Mouse (Mus musculus) lung, postnatal 14 days (tissue): ENCODE data around the gene Tmc3.
A peak's percentile ranks its signal among the peaks of the same experiment; 100 is the strongest.

Experiments used
- DNase-seq: peaks from one replicate; pipeline ENCODE4 v3.0.0; 2021

The Tmc3 gene

DNA sequence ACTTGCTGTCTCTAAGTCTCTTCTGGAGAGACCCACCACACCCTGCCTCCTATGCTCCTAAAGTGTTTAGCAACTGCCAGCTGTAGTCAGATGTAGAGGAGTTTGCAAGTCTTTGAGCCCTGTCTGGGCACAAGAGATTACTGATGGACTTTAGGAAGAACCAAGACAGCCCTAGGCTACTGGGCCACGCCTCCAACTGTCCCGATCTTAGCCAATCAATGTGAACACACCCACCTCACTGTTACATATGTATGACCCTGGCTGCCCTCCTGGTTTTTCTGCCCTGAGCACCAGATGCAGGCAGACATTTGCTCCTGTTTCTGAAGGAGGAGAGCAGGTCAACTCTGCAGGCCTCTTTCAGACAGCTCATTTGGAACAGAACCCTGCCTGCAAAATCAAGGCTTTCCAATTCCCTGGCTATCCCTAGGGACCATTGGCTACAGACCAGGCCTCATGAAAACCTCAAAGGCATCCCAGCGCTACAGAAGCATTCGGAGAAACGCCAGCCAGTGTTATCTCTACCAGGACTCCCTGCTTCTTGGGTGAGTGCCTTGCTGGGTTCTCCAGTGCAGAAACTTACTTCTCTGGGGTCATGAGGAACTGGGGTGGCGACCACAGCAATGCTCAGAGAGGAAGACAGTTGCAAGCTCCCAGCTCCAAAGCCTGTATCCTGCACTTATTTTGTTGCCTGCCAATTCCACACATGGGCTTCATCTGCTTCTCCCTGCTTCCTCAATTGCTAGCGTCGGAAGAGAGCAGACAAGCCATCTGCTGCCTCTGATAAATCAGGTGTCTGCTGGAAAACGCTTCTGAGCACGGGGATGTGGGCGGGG, at the start of gene Tmc3:
Gene Tmc3, plus strand, starts transcription at position 289 of the 833 bp plus-strand sequence.
- DNase-seq, result peak; percentile 12

DNA sequence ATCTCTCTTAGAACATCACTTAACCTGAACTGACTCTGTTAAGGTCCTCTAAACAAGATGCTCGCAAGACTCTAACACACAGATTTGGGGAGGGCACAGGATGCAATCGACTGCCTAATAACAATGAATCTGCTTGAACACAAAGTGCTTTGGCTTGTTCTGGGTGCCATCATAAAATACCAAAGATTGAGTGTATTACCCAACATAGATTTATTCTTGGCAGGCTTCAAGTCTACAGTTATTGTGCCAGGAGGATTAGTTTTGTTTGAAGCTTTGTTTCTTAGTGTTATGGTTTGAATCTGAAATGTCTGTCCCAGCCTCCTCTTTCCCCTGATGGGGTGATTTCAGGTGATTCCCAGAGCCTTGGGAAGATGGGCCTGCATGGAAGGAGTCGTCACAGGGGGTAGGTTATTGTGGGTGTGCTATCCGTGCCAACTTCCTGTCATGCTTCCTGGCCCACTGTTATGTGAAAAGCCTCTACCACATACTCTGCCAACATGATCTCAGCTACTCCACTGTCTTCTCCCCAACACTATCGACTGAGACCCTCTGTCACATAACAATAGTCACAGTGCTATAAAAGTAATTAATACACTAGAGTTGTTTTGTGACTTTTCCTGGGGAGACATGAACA, 43.1 kb upstream of the Tmc3 start:
- DNase-seq, result no peak

DNA sequence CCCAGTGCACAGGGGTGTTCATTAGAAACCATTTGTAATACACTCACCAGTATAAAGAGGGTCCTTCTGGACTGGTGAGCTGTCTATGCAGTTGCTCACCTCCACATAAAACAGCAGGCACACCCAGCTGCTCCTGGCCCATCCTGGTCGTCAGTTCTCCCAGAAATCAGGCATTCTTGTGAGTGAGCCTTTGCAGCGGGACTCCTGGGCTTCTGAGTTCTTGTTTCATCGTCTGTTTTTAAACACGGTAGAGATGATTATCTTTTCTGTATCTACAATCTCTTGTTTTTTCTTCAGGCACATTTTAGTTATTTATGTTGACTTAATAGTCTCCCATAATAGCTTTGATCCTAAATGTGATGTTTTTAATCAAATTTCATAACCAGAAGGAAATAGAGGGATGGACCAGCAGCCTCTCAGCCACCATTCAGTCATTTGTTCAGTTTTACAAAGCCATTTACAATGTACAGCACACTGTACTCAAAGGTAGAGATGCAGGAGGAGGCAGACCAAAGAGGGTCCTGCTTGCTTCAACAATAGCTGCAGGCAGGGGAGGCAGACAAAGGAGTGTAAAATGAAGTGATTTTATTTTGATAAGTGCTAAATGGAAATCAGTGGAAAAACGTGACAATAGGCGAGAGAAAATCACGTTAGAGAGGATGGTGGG, 35.9 kb upstream of the Tmc3 start:
- DNase-seq, result no peak

DNA sequence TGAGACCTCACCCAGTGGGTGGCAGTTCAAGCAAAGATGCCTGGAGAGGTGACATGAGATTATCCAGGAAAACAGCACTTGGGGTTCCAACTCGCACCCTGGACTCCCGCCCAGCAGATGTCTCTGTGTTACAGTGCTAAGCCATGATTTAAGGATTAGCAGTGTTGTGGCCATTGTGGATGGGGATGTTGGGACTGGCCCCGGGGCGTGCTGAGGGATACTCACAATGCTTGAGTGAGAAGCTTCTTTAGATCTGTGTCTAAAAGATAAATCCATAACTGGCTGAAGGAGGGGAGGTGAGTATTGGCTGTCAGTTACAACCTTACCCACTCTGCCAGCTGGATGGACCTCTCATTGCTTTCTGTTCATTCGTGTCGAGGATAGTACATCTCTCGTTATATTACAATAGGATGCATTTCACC, 35.4 kb upstream of the Tmc3 start:
- no peak for DNase-seq

DNA sequence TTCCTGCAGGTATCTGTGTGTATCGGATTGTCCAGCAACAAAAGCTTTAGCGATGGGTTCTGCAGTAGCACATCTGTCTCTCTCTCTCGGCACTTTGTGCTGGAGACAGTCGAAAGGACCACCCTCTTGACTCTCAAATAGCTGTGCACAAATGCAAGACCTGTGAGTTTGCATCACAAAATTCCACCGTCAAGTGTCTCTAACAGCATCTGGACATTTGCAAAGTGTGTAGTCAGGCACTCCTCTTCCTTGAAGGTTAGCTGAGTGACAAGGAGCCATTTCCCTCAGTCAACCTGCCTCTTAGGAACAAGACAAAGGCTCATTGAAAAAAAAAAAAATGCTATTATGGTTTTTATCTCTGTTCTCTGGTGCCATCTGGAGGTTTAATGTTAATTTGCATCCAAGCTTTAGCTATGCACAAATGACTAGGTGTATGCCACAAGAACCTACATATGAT, 34.7 kb upstream of the Tmc3 start:
- DNase-seq, result peak; percentile 50

DNA sequence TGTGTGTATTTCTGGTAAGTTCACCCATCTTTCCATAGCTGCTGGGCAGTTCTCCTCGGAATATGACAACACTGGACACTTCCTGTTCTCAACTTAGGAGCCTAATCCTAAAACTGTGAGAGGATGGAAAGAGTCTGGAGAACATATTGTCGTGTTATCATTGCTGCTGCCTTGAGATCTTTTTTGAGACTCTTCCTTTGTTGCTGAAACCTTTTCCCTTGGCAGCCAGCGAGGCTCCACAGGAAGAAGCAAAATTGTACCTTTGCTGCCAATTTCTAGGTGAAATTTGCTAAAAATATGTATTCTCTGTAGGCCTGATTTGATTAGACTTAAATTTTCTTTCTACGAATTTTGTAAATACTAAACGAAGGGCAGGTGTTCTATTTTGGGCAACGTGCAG, 30.2 kb upstream of the Tmc3 start:
- DNase-seq, result no peak

DNA sequence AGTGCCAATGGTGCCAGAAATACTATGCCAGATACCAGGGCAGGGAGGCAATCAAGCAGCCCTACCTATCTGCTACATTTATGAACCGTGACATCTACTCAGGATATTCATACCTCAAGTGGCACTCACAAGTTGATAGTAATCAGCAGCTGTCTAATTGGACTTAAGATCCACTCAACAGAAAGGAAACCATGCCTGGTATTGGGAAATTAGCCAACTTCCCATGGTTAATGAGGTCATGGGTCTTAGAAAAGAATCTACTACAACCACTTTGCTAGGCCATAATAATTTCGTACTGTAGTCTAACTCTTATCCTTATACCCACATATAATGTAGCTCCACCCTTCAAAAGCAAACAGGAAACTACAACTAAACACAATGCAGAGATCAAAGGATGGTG, 28.2 kb upstream of the Tmc3 start:
- DNase-seq, result no peak

DNA sequence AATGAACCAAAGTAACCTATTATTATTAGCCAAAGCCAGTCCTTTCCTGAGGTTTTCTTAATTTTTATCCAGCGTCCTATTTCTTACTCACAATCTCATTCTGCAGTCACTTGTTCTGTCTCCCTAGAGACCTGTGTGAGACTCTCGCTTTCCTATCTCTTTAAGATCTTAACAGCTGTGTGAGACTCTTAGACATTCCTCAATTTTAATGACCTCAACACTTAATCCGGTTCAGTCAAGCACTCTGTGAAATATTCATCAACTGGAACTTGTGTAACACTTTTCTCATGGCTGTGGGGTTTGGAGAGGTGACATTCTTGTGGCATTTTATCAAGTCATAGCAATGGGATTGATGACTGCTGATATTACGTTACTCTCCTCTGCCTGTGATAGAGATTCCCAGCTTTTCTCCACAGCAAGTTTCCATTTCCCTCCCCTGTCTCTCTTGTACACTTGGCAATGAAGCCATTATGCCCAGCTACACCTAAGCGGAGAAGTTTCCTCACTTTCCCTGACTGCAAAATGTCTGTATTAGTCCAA, 25.9 kb upstream of the Tmc3 start:
- no peak for DNase-seq

DNA sequence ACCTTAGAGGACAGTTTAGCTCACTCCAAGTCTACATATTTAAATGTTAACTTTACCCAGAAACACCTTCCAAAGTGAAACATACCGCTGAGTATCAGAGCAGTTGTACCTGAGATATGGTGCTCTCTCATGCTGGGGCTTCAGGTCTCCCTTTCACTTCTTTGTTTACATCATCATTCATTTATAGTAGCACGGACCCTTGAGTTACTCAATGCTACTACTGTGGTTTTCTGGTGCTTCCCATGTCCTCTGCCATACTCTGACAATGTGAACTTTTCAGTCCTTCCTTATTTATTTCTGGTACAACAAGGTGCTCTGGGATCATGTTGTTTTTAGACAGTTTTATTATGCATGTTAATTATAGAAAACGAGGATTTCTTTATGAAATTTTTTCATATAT, 25.2 kb upstream of the Tmc3 start:
- no peak for DNase-seq

DNA sequence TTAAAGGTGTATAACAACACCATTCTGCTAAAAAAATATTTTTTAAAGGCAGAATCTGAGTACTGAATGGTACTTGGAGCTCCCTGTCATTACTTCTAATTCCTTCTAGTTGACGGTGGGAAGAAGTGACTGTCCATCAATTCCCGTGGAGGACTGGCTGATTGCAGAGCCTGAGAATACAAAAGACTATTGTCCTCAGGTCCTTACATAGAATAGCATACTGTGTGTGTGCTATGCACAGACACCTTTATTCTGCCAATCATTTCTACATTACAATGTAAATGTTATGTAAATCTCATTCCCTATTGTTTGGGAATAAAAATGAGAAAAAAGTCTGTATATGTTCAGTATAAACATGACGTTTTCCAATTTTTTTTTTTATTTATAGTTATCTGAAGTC, 22.9 kb upstream of the Tmc3 start:
- no peak for DNase-seq

DNA sequence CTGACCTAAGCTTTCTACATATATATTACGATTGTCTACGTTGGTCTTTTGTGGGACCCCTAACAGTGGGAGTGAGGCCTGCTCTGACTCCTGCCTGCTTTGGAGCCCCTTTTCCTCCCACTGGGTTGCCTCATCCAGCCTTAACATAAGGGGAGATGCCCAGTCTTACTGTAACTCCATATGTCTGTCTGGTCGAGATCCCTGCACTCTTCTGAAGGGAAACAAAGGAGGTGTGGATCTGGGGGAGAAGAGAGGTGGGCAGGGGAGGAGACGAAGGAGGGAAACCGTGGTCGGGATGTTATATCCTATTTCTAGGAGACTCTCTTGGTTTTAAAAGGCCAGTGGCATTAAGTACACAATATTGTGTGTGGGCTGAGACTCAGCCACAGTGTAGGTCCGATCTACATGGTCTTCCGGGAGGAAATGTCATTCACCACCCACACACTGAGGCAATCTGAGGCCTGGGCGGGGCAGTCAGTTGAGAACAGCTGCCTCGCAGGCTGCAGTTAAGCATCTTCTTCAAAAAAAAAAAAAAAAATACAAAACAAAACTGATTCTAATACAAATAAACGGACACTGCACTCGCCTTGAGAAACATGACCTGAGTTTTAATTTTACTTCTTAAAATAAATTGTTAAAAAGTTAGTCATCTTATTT, 20.0 kb upstream of the Tmc3 start:
- peak; percentile 40 for DNase-seq

DNA sequence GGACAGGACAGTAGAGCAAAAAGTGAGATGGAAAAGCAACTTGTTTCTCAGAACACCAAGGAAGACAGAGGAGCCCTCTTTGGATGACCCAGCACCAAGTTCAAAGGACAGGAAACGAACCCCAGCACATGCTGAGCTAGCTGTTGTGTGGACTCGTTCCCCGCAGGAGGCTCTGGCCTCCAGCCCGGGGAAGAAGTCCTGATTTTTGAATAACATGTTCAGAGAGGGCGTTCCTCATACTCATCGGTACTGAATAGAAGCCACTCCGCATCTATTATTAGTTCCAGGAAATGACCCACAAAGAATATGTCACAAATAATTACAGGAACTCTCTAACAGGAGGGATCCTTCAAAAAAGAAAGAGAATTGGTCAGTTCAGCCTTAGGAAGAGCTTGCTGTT, 18.8 kb upstream of the Tmc3 start:
- peak; percentile 20 for DNase-seq

DNA sequence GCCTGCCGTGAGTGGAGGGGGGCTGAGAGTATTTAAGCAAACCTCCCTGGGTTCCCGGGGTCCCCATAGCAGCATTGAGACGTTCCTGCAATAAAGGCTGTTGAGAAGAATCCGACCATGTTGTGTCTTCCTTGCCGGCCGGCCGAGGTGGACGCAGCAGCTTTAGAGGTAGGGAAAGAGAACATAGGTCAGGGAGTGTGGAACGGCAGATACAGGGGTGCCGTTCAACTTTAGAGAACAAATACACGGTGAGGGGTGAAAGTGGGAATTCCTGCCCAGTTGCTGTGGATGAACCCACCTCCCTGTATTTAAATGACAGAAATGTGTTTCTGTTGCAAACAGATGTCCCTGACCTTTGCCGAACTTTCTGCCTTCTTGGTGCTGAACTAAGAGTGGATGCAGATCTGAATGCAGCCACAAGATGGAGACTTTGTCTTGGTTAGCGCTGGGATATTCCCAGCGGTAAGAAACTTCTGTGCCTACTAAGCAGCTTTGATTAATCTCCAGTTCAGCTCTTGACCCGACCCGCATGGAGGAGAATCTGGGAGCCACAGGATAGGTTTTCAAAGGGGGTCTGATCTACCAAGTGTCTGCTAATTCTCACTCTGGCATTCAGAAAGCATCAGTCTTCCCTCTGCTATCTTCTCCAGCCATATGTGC, 16.8 kb upstream of the Tmc3 start:
- peak; percentile 62 for DNase-seq

DNA sequence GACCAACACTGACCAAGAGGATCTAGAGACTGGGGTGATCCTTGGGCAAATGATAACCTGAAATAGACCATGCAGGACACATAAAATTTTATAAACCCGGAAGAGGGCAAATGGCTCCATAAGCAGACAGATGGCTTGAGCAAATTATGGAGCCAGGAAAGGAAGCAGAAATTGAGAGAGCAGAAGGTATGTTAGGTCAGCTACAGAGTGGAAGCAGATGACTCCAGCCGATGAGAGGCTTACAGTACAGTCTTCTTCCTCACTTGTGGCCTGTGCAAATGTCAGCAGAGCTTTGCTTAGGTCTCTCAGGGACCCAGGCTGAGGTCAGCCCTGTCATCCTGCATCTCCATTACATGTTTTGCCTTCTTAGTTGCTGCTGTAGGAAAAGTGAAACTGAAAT, 15.9 kb upstream of the Tmc3 start:
- no peak for DNase-seq

DNA sequence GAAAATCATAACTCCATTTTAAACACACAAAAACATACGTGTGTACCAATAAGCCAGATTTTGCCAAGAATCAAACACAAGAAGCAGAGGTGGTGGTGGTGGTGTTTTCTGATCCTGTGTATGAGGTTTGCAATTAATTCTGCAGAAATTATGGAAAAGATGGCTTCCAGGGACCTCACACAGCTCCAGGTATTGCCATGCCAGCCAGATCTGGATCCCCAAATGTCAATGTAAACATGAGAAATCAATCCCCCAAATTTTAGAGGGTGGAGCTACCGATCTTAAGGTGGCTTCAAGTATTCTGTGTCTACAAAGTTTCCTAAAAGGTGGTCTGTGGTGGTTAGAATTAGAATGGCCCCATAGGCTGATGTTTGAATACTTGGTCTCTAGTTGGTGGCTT, 15.3 kb upstream of the Tmc3 start:
- DNase-seq, result no peak

DNA sequence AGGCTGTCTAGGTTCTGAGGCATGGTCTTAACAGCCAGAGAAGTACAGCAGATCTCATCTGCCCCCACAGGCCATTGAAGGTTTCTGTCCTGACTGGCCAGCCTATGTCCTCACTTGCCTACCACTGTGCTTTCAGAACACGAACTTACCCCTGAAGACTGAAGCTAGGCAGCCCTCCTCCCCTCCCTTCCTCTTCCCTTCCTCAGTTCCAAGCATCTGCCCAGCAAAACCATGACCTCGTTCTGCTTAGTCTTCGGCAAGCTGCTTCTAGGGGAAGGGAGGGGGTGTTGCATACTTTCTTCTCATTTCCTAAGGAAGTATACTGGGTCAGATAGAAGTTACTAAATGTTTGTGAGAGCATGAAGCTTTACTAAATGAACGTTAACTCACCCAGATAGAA, 13.7 kb upstream of the Tmc3 start:
- no peak for DNase-seq

DNA sequence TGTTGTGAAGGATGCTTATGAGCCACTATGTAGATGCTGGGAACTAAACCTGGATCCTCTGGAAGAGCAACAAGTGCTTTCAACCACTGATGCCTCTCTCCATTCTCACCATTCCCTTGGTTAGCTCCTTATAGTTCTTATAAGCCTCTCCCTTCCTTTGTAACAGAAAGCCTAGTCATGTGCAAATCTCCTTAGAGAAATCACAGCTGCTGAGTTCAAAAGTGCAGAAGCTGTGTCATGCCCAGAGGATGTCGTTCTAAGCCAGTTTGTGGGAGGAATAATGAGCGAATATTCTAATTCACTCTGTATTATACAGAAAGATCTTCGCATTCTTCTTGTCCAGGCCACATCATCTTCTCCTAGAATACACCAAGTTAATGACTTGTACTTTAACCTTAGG, 12.8 kb upstream of the Tmc3 start:
- no peak for DNase-seq

DNA sequence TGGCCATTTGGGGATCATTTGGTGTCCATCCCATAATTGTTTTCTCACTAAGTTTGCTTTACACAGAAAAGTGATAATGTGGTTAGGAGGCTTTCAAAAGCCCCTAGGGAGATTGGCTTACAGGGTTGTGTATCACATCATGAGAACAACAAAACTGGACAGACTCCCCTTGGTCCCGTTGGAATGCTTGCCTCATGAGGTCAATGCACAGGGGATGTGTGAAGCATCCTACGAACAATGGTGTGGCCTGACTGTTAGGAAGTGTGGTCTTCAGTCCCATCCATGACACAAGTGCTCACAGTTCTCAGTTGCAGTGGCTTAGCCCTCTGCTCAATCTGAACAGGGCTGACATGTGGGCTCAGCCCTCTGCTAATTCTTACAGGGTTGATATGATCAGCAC, 12.3 kb upstream of the Tmc3 start:
- no peak for DNase-seq

DNA sequence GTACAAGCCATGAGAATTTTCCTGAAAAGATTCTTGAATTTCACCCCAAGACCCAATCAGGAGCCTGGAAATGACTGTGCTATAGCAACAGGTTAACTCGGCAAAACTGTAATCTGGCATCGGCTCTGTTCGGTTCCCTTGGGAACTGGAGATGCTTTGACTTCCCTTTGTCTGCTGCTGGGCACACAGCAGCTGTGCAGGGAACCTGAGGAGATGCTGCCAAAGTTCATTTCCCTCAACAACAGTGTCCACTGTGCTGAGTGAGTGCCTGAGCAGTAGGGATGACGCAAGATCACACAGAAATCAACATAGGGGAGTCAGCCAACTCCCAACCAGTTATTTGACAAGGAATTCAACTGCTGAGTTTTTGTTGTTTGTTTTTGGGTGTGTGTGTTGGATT, 3.8 kb upstream of the Tmc3 start:
- DNase-seq, result no peak

DNA sequence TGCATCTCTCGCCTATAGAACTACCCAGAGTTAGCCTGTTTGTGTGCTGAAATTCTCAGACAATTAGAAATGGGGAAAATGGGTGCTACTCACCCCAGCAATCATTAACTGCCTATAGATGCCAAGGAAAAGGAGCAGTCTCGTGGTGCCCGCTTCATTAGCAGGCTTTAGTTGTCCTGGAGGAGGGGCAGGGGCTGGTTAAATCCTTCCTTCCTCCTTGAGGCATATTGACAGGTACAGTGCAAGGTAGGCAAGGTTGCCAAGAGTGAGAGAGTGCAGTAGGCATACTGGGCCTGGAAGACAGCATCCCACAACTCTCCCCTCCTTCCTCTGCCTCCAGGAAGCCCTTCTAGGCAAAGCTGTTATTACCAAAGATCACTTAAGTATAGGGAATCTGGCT, 9.3 kb downstream of the Tmc3 start:
- DNase-seq, result no peak

DNA sequence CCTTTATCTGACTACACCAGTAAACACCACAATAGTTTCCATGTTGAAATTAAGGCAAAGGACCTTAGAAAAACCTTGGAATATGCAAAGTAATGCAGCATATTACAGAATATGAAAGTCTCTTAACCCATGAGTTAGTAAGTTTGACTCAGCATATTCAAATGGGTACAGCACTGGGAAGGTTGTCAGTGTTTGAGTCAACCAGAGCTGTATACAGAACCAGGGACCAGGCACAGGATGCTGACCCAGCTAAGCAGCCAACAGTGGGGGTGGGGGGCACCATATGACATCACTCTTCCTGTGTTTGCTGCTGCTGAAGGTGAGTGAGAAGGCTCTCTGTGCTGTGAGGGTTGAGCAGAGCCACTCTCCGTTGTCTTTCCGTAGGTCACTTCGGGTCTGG, 12.3 kb downstream of the Tmc3 start:
- DNase-seq, result no peak
